Mouse (Mus musculus) lung, adult 2 months (tissue): Measurements from ENCODE around the gene Lmntd2.

Experiments used
- CTCF ChIP-seq: fragments of 200-500 bp; IDR thresholded peaks from 2 replicates; pipeline ENCODE4 v1.5.1; 2011; ENCODE audit warnings: mild to moderate bottlenecking, low read length, control low read depth; ENCODE audit not compliant: insufficient read depth
- POLR2A ChIP-seq: fragments of 200-500 bp; IDR thresholded peaks from 2 replicates; pipeline ENCODE4 v1.6.1; 2011; ENCODE audit warnings: low read depth, mild to moderate bottlenecking, control low read depth, low read length, borderline replicate concordance; ENCODE audit errors: extremely low read depth

DNA sequence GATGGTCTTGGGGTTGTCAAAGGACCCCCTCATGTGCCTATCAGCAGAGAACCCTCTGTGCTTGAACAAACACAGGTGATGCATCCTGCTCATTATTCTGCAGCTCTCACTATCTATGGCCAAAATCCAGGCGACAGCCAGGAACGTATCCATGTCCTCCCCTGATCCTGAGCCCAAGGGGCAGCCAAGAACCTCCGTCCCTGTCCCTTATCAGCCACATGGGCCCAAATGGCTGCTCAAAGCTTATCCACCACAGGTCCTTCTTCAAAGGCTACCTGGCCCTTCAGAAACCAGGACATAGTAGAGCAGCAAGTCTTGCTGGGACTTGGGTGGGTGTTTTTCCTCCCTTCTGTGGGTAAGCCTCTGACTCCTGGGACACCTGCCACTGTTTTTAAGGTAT is 25.7 kb downstream of the Lmntd2 start:
- TF ChIP-seq POLR2A: no peak
- no peak for TF ChIP-seq CTCF
